Mouse (Mus musculus): ENCODE data around the gene Ptprn2. TPM values are rescaled to one million over a fixed set of nuclear protein-coding genes. Genes with fewer than 3 reads are reported as not detected.

Gene Ptprn2
- polyA plus RNA-seq (2015; fragmentation: Nextera tagmentation; extraction: Ambion mirVana) = 0.10 and 0.18 TPM in 2 replicates

DNA sequence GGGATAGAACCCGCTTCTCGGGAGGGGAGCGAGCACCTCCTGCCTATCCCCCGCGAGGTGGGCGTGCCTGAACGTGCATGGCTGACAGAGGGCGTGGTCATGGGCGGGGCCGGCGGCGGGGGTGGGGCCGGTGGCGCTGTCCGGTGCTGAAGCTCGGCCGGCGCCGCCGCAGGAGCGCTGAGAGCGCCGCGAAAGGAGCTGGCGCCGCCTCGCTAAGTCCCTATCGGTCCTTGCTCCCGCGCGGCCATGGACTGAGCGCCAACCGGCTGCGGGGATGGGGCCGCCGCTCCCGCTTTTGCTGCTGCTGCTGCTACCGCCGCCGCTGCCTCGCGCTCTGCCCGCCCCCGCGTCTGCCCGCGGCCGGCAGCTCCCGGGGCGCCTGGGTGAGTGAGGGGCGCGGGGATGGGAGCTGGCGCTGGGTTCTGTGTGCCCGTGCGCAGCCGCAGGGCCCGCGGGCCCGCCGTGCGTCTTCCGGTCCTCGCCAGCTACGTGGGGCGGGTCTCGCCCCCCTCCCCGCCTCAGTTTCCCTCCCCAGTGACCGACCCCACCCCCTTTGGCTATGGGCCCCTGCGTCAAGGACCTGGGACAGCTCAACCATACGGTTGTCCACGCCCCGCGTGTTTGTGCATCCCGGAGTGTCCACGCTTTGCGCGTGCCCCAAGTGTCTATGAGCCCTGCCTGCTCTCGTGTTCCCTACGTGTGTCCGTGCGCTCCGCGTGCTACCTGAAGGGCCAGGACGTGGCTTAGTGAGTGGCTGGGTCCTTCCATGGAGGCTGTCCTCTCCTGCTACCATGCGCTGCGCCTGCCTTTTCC is at the start of gene Ptprn2:
Gene Ptprn2 (plus strand): TSS at position 130 of the 813 bp plus-strand sequence.
- H3K4me2 ChIP-seq = peak within 1 kb of the TSS; percentile 97
- H3K4me3 ChIP-seq (replicated peaks) = peak within 1 kb of the TSS; percentile 55
- WGBS = under 1% methylated on average over 68 of the region's 86 CpGs
- H3K27ac ChIP-seq = no peak within 1 kb of the TSS
- H3K9ac ChIP-seq = 0 out of 2 replicates have a peak within 1 kb of the TSS, but pooled peaks have one; percentile 27
- ATAC-seq (replicated peaks; ENCODE audit: low FRiP score) = peak; percentile 99
- no peaks in the 10 kb centered on the region for H3K36me3 ChIP-seq
- H3K4me1 ChIP-seq = peaks cover 13% of the 10 kb centered on the region
- peaks cover 24% of the 10 kb centered on the region for H3K27me3 ChIP-seq
- H3K9me3 ChIP-seq (replicated peaks) = no peaks in the 10 kb centered on the region

DNA sequence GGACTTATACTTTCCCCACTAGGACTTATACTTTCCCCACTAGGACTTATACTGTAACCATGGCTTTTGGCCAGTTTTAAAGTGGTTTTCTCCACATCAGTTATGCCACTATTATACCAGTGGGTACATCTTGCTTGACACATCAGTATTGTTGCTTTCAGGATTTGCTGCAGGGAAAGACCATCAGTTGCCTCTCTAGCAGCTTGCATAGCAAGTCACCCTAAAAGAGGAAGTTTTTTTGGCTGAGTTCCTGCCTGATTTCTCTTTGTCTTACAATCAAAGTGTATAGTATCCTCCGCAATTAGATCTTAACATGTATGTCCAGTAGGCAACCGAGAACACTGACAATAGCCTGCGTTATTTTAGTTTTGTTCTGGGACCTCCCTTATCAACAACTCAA is 49.4 kb upstream of the Ptprn2 start:
- no peaks in the 10 kb centered on the region for H3K27me3 ChIP-seq
- no peak for ATAC-seq (replicated peaks; ENCODE audit: low FRiP score)
- WGBS = 93% methylated on average over 3 of the region's 3 CpGs
- H3K9me3 ChIP-seq (replicated peaks) = no peaks in the 10 kb centered on the region
- no peak overlapping the region for H3K9ac ChIP-seq
- no peaks in the 10 kb centered on the region for H3K4me1 ChIP-seq
- no peak overlapping the region for H3K4me2 ChIP-seq
- H3K27ac ChIP-seq = no peak overlapping the region
- peaks cover 71% of the 10 kb centered on the region for H3K36me3 ChIP-seq
- no peak overlapping the region for H3K4me3 ChIP-seq (replicated peaks)

DNA sequence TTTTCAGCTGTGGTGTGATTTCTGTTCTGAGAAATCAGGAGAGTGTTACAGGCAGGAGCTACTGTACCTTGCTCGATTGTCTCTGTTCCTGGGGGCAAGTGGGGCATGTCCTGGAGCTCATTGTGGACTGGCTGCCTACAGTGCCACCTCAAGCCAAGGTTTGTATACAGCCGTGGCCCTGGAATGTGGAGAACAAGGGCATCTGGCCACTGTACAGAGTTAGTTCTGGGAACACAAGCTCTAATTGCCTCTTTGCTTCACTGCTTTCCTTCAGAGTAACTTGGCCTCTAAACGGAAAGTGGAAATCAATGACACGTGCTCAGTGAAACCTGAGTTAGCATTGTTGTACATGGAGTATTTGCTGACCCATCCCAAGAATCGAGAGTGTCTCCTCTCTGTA is 46.9 kb upstream of the Ptprn2 start:
- Histone ChIP-seq H3K4me3 (replicated peaks) (no peak overlapping the region), H3K36me3 (peaks cover 85% of the 10 kb centered on the region), H3K4me2 (no peak overlapping the region), H3K9ac (no peak overlapping the region), H3K4me1 (no peaks in the 10 kb centered on the region), H3K27ac (no peak overlapping the region), H3K9me3 (replicated peaks) (no peaks in the 10 kb centered on the region), H3K27me3 (no peaks in the 10 kb centered on the region)
- WGBS = 54% methylated on average over 5 of the region's 5 CpGs
- peak; percentile 66; the same call in 1 of the 2 replicates for ATAC-seq (replicated peaks; ENCODE audit: low FRiP score)

DNA sequence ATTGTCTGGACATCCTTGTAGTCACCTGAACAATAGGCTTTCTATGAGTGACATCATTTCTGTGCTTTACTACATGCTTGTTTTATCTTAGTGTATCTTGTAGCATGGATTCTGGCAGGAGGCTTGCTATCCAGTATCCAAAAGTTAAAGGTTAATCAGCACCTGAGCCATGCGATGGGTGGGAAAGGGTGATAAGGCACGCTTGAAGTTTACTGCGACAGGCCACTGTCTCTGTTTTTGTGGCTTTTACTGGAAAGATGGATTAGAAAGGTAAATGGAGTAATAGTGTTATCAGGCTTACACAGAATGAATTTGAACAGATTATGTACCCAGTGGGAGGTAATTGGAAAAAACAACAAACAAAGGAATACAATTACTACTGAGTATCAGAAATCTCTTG is 43.3 kb upstream of the Ptprn2 start:
- no peaks in the 10 kb centered on the region for H3K9me3 ChIP-seq (replicated peaks)
- no peak overlapping the region for H3K9ac ChIP-seq
- no peak overlapping the region for H3K4me2 ChIP-seq
- H3K36me3 ChIP-seq = peaks cover 93% of the 10 kb centered on the region
- no peaks in the 10 kb centered on the region for H3K4me1 ChIP-seq
- H3K27ac ChIP-seq = no peak overlapping the region
- 82% methylated on average over 3 of the region's 3 CpGs for WGBS
- no peak overlapping the region for H3K4me3 ChIP-seq (replicated peaks)
- ATAC-seq (replicated peaks; ENCODE audit: low FRiP score) = no peak
- H3K27me3 ChIP-seq = no peaks in the 10 kb centered on the region

DNA sequence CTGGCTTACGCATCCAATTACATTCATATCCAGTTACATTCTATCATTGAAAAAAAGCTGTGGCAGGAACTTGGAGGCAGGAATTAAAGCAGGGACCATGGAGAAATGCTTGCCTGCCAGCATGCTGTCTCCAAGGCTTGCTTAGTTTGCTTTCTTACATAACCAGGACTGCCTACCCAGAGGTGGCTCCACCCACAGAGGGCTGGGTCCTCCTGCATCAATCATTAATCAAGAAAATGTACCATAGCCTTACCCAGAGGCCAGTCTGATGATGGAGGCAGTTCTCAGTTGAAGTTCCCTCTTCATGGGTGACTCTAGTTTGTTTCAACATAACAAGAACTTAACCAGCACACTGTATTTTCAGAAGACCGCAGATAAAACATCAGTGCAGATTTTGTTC is 36.0 kb upstream of the Ptprn2 start:
- H3K36me3 ChIP-seq = peaks cover 76% of the 10 kb centered on the region

DNA sequence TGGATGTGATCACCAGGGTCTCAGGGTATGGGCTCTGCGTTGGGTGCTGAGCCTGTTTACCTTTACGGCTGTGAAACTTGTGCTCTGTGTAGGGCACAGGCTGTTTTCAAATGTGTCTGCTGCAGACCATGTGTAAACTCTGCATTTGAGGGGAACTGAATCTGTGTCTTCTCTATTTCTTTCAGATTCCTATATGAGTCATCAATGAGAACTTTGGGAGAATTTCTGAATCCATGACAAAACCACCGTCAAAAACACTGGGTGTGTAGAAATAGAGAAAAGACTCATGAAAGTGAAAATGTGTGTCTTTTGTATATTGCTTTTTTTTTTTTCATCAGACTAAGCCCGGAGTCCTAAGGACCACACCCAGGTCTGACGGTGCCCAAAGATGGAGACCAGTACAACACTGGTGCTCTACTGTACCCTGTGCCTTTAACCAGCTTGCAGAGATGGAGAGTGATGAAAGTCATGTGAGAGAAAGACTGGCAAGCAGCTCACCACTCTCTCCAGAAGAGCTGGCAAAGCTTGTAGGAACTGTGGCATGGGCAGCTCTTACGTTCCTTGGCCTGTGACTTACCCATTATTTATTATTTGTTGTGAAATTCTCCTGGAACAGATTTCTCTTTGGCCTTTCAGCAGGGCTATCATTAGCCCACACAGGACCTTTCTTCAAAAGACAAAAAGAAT is 25.0 kb upstream of the Ptprn2 start:
- H3K4me2 ChIP-seq = no peak overlapping the region
- H3K36me3 ChIP-seq = peaks cover 53% of the 10 kb centered on the region
- no peaks in the 10 kb centered on the region for H3K27me3 ChIP-seq
- no peak overlapping the region for H3K4me3 ChIP-seq (replicated peaks)
- H3K9ac ChIP-seq = no peak overlapping the region
- ATAC-seq (replicated peaks; ENCODE audit: low FRiP score) = no peak
- H3K4me1 ChIP-seq = no peaks in the 10 kb centered on the region
- no peak overlapping the region for H3K27ac ChIP-seq
- no peaks in the 10 kb centered on the region for H3K9me3 ChIP-seq (replicated peaks)
- 92% methylated on average over 6 of the region's 6 CpGs for WGBS

More for the DNA sequence above, 36.0 kb upstream of the Ptprn2 start:
- WGBS = 84% methylated on average over 2 of the region's 2 CpGs
- no peak overlapping the region for H3K9ac ChIP-seq
- no peak; the same call in 1 of the 2 replicates for ATAC-seq (replicated peaks; ENCODE audit: low FRiP score)
- H3K4me1 ChIP-seq = no peaks in the 10 kb centered on the region
- H3K4me3 ChIP-seq (replicated peaks) = no peak overlapping the region
- no peak overlapping the region for H3K4me2 ChIP-seq
- H3K27me3 ChIP-seq = no peaks in the 10 kb centered on the region
- no peaks in the 10 kb centered on the region for H3K9me3 ChIP-seq (replicated peaks)
- H3K27ac ChIP-seq = no peak overlapping the region

DNA sequence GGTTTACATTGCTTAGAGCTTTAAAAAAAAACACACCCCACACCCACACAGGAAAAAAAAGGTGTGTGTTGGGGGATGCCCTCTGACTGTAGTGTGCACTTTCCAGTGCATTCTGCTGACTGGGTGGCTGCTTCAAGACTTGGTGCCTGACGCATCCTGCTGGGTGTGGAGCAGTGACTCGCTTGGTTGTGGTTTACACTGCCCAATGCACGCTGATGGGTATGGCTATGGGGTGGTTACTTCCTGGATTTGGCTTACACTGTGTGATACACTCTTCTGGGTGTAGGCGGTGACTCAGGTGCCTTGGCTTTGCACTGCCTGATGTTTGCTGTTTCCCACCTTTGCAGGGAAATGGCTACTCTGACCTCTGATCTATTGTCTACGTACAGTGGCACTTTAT is 18.5 kb upstream of the Ptprn2 start:
- H3K4me3 ChIP-seq (replicated peaks) = no peak overlapping the region
- H3K4me2 ChIP-seq = no peak overlapping the region
- no peaks in the 10 kb centered on the region for H3K4me1 ChIP-seq
- H3K27me3 ChIP-seq = no peaks in the 10 kb centered on the region
- H3K9me3 ChIP-seq (replicated peaks) = no peaks in the 10 kb centered on the region
- H3K9ac ChIP-seq = no peak overlapping the region
- peaks cover 15% of the 10 kb centered on the region for H3K36me3 ChIP-seq
- 94% methylated on average over 5 of the region's 5 CpGs for WGBS
- no peak for ATAC-seq (replicated peaks; ENCODE audit: low FRiP score)
- H3K27ac ChIP-seq = no peak overlapping the region

DNA sequence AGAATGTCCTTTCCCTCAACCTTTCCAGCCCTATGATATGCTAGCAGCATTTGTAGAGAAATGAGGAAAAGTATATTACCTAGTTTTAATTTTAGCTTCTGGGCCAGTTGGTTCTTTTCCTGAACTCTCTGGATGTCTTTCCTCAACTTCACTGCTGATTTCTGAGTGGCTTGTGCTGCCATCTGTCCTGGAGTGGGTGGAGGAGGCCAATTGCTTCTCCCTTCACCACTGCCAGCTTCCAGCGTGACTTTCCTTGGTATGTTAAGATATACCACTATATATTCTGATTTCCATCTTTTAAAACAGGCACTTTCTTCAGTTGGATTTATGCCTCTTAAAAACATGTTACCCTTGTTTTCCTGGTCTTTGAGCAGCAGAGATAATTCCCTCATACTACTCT is 17.2 kb upstream of the Ptprn2 start:
- Histone ChIP-seq H3K9ac (no peak overlapping the region), H3K27ac (no peak overlapping the region), H3K4me2 (no peak overlapping the region), H3K4me3 (replicated peaks) (no peak overlapping the region), H3K4me1 (no peaks in the 10 kb centered on the region), H3K36me3 (peaks cover 15% of the 10 kb centered on the region), H3K9me3 (replicated peaks) (no peaks in the 10 kb centered on the region), H3K27me3 (no peaks in the 10 kb centered on the region)
- ATAC-seq (replicated peaks; ENCODE audit: low FRiP score) = no peak
- 89% methylated on average over 1 of the region's 1 CpGs for WGBS

DNA sequence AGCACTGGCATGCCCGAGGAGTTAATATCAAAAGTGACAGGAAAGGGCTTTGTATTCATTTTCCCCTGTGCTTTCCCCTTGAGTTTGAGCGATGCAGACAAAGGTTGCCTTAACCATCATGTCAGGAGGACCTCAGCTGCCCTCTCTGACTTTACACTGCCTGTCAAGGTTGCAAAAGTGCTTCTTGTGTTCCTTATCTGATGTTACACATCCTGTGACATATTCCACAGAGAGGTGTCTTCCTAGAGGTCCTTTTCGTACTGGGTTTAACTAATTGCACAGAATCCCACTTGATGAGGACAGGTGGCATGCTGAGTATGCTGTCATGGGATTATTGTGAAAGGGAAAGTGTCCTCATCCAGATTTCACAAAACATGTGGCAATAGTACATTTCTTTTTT is 16.4 kb upstream of the Ptprn2 start:
- 92% methylated on average over 3 of the region's 3 CpGs for WGBS
- ATAC-seq (replicated peaks; ENCODE audit: low FRiP score) = no peak

DNA sequence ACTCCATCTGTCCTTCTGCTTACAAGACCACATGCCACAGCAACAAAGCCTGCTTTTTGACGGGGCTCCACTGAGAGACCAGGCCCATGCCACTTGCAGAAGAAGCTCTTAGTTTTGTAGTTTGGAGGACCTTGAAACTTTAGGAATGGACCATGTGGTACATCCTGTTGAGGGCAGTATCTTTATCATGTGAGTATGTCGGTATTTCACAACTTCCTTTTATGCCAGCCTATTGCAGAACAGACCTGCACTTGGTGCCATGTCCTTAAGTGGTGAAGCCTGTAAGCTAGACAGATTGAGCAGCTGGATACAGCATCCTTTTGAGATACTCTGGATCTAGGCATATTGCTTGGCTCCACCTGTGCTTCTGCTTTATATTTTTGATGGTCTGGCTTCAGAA is 12.3 kb upstream of the Ptprn2 start:
- Histone ChIP-seq H3K4me2 (no peak overlapping the region), H3K4me1 (no peaks in the 10 kb centered on the region), H3K36me3 (no peaks in the 10 kb centered on the region), H3K4me3 (replicated peaks) (no peak overlapping the region), H3K9me3 (replicated peaks) (no peaks in the 10 kb centered on the region), H3K9ac (no peak overlapping the region), H3K27ac (no peak overlapping the region), H3K27me3 (no peaks in the 10 kb centered on the region)
- 82% methylated on average over 2 of the region's 2 CpGs for WGBS
- ATAC-seq (replicated peaks; ENCODE audit: low FRiP score) = no peak

More for the DNA sequence above, 16.4 kb upstream of the Ptprn2 start:
- Histone ChIP-seq H3K27ac (no peak overlapping the region), H3K9me3 (replicated peaks) (no peaks in the 10 kb centered on the region), H3K36me3 (peaks cover 11% of the 10 kb centered on the region; the same call in 1 of the 2 replicates), H3K9ac (no peak overlapping the region), H3K4me3 (replicated peaks) (no peak overlapping the region), H3K4me1 (no peaks in the 10 kb centered on the region), H3K27me3 (no peaks in the 10 kb centered on the region), H3K4me2 (no peak overlapping the region)

DNA sequence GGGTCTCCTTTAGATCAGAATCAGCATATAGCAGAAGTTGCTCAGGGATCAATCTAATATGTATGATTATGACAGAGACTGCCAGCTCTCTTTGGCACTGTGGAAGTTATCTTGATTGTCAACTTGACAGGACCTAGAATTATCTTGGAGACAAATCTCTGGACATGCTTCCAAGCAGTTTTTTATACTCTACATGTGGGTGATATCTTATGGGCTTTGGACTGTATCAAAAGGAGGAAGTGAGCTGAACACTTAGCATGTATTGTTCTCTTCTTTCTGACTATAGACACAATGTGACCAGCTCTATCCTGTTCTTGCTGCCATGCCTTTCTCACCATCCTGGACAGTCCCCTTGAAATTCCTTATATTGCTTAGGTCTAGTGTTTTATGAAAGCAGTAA is 11.8 kb upstream of the Ptprn2 start:
- no peaks in the 10 kb centered on the region for H3K27me3 ChIP-seq
- H3K9ac ChIP-seq = no peak overlapping the region
- H3K9me3 ChIP-seq (replicated peaks) = no peaks in the 10 kb centered on the region
- no peak overlapping the region for H3K4me2 ChIP-seq
- H3K27ac ChIP-seq = no peak overlapping the region
- no peak for ATAC-seq (replicated peaks; ENCODE audit: low FRiP score)
- H3K4me1 ChIP-seq = no peaks in the 10 kb centered on the region
- no peak overlapping the region for H3K4me3 ChIP-seq (replicated peaks)
- no peaks in the 10 kb centered on the region for H3K36me3 ChIP-seq

DNA sequence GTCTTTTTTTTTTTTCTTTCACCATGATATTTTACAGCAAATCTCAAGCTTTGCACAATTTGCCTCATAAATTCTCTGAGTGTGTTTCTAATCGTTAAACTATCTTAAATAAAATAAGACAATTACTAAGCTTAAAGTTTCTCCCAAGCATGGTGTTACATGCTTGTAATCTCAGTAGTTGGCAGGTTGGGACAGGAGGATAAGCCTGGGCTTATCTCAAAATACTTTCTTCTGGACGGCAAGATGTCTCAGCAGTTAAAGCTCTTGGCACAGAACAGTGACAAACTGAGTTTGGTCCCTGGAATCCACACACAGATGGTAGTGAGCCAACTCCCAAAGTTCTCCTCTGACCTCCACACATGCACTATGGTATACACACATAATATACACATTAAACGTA is 10.8 kb upstream of the Ptprn2 start:
- no peak overlapping the region for H3K4me3 ChIP-seq (replicated peaks)
- WGBS = 77% methylated on average over 3 of the region's 3 CpGs
- no peak overlapping the region for H3K9ac ChIP-seq
- no peaks in the 10 kb centered on the region for H3K27me3 ChIP-seq
- ATAC-seq (replicated peaks; ENCODE audit: low FRiP score) = no peak
- H3K4me2 ChIP-seq = no peak overlapping the region
- no peaks in the 10 kb centered on the region for H3K9me3 ChIP-seq (replicated peaks)
- H3K4me1 ChIP-seq = no peaks in the 10 kb centered on the region
- no peak overlapping the region for H3K27ac ChIP-seq
- no peaks in the 10 kb centered on the region for H3K36me3 ChIP-seq
